Mouse (Mus musculus): ENCODE results near the gene Foxp1. TPM values are rescaled to one million over a fixed set of nuclear protein-coding genes. Genes with fewer than 3 reads are reported as not detected.

Gene Foxp1
- total RNA-seq, 2 experiments from 2014 or later: 69.8 to 75.1 TPM

DNA sequence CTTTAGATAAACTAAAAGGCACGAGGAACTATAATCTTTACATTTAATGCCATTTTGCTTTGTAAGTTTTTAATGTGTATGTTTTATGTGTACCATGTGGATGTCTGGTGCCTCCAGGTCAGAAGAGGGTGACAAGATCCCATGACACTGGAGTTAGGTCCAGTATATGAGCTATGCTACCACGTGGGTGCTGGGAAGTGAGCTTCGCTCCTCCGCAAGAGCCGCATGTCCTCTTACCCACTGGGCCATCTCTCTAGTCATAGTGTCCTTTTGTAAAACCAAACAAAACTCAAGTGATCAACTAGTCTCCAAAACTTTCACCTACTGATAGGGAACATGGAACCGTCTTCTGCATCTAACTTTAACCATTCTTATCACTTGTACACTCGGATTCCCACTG is 542.5 kb downstream of the Foxp1 start:
- no peak for DNase-seq (ENCODE audit: low spot score in 2 of 2)

GRCm38 (mm10) chr6:98977806-98978205 is 544.7 kb downstream of the Foxp1 start:
- DNase-seq (ENCODE audit: low spot score in 2 of 2): no peak

- DNase-seq (ENCODE audit: low spot score in 2 of 2): no peak
Measured at GRCm38 (mm10) chr6:98975918-98976317, 546.6 kb downstream of the Foxp1 start.

DNA sequence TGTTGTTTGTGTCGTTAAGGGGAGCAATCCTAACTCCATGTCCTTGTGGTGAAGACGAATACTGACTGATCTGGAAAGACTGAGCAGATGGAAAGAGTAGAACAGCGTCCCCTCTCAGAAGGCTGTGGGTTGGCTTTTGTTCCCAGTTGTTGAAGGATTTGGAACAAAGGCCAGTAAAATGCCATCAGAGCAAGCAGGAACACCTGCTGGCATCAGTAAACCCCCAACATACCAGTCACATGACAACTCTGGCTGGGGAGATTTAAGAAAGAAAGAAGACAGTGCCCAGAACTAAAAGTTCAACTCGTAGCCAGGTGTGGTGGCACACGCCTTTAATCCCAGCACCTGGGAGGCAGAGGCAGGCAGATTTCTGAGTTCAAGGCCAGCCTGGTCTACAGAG is 549.1 kb downstream of the Foxp1 start:
- no peak for DNase-seq (ENCODE audit: low spot score in 2 of 2)

DNA sequence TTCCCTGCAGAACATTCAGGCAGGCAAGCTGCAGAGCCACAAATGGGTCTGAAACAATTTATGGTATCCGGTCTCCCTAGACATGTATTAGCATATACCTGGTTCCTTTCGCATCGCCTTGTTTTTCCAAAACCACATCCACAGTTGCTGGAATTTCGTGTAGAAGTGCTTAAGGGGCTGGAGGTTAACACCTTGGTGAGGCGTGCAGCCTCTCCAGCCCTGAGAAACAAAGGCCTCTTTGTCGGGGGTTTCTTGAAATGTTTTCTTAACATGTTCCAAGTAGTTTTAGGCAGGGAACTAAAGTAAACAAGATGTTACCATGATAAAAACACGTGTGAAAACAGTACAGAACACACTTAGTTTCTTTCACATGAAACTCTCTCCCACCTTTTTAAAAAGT is 550.1 kb downstream of the Foxp1 start:
- no peak for DNase-seq (ENCODE audit: low spot score in 2 of 2)

DNA sequence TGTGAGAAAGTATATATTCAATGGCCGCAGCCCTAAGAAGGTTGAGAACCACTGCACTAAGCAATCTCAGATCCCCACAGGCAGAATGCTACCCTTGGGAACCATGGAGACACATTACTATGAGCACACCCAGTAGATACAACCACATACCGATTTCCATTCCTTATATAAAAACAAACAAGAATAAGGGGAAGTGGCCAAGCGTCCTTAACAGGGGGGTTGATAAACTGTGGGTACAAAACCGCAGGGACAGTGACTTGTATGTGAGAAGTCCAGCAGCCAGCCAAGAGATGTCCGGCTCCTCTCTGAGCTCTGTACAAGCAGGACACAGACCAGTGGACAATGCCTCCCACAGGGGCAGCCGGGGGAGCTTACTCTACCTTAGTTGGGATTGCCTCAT is 563.2 kb downstream of the Foxp1 start:
- no peak for DNase-seq (ENCODE audit: low spot score in 2 of 2)

GRCm38 (mm10) chr6:98956522-98957169 is 565.9 kb downstream of the Foxp1 start:
- DNase-seq (ENCODE audit: low spot score in 2 of 2): no peak

GRCm38 (mm10) chr6:98955706-98956105 is 566.8 kb downstream of the Foxp1 start:
- no peak for DNase-seq (ENCODE audit: low spot score in 2 of 2)

DNA sequence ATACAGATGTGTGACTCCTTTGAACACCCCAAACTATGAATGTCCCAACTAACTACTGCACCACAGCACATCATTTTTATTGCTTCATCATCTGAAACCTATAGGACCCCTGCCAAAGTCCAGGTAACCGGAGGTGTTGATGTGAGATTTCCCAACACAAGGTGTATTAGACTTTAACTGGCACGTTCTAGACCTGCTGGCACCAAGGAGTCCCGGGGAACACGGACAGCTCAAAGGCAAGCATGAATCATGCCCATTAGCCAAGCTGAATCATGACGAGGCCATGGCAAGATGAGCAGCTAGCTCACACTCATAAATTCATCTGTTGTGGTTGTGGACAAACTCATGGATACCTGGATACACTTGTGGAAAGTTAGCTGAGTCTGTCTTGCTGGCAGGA is 568.1 kb downstream of the Foxp1 start:
- no peak for DNase-seq (ENCODE audit: low spot score in 2 of 2)

DNA sequence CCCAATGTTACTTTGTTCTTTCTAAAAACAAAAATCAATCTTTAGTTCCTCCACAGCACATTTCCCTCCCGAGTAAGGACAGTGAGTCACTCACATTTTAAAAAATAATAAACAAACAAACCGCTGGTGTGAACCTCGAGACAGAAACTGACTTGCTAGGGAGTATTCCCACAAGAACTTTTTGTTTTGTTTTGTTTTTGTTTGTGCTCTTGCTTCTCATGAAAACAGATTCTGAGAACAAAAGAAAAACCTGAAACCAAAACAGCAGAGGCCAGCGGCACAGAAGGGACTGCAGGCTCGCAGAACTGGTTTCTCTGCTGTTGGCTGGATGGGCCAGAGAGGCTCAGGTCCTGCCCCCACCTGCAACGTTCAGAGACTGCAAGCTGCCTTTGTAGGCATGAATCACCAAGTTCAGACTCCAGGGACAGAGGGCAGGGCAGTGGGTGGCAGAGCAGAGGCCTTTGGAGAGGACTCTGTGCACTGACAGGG is 572.8 kb downstream of the Foxp1 start:
- DNase-seq (ENCODE audit: low spot score in 2 of 2): peak in 1 of 2 experiments; percentile 30

DNA sequence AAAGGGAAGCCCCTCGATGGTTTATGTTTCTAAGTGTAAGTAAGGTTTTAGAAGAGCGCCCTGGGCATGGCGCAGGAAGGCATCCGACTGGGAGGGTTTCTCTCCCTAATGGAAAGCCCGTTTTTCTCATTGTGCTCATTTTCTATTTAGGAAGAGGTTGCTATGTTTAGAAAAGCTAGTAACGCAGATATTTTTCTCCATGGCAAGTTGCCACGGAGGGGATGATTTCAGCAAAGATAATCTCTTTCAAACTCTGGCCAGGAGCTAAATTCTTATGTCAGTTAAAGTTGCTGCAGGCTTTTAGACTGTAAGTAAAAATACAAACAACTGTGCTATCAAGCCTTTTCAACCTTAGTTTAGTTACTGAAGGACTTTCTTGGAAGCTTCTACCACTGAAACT is 573.2 kb downstream of the Foxp1 start:
- no peak for DNase-seq (ENCODE audit: low spot score in 2 of 2)

GRCm38 (mm10) chr6:98948153-98949141 is 574.1 kb downstream of the Foxp1 start:
- no peak for DNase-seq (ENCODE audit: low spot score in 2 of 2)

DNA sequence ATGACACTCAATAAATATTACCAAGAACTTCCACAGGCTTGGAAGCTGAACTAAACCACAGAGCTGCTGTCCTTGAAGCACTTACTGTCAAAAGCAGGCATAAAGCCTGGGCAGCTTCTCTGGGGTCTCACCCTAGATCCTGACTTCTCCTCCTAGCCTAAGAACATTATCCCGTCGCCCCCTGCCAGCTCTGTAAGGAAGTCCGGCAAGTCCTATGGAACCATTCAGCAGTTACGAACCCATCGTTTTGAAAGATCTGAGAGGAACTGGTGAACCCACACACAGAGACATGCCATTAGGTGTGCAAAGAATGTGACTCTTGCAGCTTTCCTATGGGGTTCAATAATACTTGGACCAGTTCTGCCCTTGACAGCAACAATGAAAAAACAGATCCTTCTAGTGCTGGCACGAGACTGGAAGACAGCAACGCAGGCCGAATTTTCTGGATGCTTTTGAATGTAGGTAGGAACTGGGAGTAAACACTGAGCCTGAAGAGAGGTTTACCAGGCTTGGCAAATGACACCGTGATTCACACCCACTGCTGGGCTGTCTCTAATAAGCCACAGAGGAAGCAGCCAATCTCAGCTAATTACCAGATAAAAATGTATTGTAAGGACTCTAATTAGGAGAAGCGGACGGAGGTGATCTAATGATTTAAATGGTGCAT is 574.9 kb downstream of the Foxp1 start:
- no peak for DNase-seq (ENCODE audit: low spot score in 2 of 2)

- DNase-seq (ENCODE audit: low spot score in 2 of 2): no peak
Measured at GRCm38 (mm10) chr6:98946731-98947130, 575.8 kb downstream of the Foxp1 start.

DNA sequence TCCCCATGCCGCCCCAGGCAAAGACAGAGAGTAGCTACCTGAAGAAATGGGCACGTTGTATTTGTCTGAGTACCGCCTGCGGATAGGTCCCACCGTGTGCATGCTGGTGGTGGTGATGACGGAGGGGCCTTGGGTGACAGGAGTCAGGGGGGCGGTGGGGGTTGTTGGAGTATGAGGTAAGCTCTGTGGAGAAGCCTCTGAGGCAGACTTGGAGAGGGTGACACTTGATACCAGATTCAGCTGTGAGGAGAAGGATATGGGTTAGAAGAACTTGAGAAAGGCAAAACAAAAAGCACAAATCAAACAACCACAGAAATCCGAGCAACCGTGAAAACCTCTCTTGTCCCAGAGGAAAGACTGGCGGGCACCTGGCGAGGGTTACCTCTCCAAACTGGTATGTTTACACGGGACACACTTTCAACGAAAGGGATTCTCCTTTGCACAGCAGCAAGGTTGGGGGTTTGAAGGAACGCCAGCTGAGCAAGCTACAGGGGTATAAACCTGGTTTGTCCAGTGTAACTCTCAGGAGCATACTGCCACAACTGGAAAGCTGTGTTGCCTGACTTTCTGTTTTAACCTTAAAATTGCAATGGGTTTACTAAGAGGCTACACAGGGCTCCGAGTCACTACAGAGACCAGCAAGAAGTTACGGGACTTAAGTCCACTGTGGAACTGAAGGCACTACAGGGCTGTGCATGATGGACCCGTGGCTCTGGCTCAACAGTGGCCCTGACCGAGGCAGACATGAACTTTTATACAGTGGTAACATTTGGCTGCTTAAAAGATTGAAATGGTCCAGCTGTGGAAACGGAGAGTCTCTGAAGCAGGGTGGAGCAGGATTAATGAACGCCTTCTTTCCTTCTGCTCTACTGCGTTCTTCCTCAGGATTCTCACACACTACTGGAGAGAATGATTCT is 576.8 kb downstream of the Foxp1 start:
- DNase-seq (ENCODE audit: low spot score in 2 of 2): no peak

DNA sequence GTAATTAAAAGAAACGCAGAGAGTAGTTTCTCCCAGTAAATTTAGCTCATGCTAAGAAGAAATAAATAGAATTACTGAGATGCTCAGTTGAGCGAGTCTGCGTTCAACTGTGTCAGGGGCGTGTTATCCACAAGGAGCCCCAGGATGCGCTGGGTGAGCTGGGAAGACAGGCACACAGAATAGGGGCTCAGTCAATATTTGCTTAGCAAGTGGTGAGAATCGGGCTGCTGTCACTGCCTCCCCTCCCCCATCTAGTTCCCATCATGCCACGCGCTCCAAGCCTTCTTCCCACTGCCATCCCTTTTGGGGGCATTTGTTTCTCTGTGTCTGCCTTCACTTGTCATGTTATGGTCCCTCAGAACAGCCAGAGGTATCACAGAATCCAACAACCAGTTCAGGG is 584.2 kb downstream of the Foxp1 start:
- DNase-seq (ENCODE audit: low spot score in 2 of 2): no peak

GRCm38 (mm10) chr6:98937513-98937912 is 585.0 kb downstream of the Foxp1 start:
- DNase-seq (ENCODE audit: low spot score in 2 of 2): no peak

- DNase-seq (ENCODE audit: low spot score in 2 of 2): no peak
Measured at GRCm38 (mm10) chr6:98936377-98936776, 586.1 kb downstream of the Foxp1 start.

GRCm38 (mm10) chr6:98935169-98935568 is 587.4 kb downstream of the Foxp1 start:
- DNase-seq (ENCODE audit: low spot score in 2 of 2): no peak

GRCm38 (mm10) chr6:98934381-98934780 is 588.1 kb downstream of the Foxp1 start:
- no peak for DNase-seq (ENCODE audit: low spot score in 2 of 2)

All from adrenal gland, postnatal 4 days (tissue).